Mouse (Mus musculus) testis, postnatal 10 days (tissue): ENCODE data around the gene Elmo1.

ENCODE experiments used
- DNase-seq: peaks from one replicate; pipeline ENCODE4 v3.0.0; 2021; ENCODE audit warnings: low spot score

The Elmo1 gene

DNA sequence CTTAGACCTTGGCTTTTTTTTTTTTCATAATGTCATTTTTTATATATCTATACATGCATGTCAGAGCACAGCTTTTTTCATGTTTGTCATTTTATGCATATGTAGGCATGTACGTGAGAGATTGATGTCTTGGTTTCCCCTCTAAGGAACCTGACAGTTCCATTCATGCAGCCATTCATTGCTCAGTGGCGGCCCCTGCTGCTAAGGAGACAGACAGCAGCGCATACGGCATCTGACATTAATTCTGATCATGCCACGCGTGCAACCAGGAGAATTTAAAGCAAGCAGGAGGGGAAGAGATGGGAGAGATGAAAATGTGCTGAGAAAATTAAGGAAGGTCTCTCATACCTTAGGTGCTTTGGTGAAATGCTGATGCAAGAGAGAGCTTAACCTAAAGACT is 381.3 kb downstream of the Elmo1 start:
- peak; percentile 77 for DNase-seq

DNA sequence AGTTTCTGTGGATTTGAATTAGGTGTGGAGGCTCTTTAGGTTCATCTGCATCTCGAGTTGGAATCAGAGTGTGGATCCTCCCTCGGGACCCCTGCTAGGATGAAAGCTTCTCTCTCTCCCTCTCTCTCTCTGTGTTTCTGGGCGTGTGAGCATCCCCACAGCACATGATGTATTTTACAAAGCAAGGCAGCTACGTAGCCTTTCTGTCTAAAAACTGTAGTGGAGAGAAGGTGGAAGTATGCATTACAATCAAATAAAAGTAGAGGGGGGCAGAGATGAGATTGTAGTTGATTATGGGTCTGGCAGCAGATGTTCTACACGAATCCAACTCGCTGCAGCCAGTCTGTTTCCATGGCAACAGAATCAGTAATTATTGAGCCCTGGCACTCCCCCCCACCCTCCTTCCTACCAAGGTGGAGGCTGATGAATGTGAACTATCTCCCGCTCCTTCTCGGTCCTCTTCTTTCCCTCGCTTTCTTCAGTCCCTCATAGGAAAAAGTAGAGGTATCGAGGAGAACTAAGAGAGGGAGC is 382.0 kb downstream of the Elmo1 start:
- DNase-seq = no peak

DNA sequence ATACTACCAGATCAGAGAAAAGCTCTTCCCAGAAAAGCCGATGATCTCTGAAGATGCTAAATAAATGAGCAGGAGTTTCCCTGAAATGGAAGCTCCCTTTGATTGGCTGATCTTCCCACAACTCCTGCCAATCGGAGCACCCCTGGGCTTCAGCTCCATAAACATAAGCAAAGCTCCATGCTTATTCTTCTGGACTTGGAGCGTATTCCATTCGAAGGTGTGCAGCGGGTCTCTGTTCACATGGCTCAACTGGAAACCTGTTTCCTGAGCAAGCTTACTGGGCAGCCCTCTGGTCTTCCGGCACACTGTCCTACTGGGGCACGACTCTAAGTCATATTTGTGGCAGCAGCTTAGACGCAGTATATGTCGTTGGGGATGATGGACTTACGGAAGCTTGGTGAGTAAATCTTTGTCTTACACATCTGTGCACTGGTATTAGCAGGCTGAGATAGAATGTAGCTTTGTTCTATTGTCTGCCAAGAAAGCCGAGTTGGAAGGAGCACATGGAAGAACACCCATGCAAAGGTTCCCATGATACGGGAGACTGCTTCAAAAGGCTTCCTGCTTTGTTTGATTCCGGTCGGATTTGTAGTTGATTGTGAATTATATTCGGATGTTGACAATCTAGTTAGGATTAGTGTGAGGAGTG is 382.6 kb downstream of the Elmo1 start:
- DNase-seq = no peak

DNA sequence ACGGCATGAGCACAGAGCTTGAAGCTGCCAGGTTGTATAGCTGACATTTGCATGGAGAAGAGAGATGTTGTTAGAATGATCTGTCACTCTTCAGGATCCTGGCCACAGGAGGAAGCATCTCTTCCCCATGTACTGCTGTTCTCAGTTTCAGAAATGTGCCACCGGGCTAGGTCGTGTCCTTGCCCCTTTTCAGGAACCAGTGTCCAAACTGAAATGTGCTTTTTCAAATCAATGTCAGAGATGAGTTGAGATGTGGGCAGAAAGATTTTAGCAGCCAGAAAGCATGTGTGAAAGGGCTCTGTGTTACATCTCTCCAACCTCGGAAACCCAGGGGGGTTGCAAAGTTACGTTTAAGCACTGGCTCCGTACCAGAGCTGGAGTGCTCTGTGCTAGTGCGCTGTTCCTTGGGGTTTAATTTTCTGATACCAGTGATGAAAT is 383.3 kb downstream of the Elmo1 start:
- no peak for DNase-seq

DNA sequence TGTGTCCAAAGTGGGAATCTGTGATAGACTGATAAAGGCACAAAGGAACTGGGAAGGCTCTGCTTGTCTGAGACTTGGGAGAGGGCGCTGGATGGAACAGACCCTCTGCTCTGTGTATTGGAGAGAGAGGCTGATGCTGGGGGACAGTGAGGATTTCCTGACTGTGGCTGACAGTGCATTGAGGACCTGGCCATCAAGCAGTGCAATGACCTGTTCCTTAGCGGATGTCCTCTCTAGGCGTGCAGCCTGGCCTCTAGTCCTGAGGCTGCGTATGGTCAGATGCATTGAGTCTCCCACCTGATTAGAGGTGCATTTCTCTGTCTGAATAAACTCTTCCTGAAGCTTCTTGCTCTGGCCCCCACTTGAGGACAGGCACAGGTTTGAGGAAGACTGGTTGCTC is 384.2 kb downstream of the Elmo1 start:
- no peak for DNase-seq

DNA sequence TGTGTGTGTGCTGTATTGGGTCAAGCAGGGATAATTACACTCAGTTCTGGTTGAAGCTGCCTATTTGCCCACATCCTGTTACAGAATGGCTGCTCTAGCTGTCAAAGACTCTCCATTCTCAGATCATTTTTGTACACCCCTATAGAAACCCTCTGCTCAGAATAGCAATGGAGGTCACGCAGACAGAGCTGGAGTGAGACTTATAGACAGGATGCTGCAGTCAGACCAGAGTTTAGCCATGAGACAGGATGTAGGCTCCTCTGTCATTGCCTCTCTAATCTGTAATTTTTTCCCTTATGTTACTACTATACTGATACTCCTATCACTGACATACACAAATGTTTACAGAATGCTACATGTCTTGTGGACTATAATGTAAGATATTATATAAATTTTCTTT is 391.4 kb downstream of the Elmo1 start:
- DNase-seq = no peak

DNA sequence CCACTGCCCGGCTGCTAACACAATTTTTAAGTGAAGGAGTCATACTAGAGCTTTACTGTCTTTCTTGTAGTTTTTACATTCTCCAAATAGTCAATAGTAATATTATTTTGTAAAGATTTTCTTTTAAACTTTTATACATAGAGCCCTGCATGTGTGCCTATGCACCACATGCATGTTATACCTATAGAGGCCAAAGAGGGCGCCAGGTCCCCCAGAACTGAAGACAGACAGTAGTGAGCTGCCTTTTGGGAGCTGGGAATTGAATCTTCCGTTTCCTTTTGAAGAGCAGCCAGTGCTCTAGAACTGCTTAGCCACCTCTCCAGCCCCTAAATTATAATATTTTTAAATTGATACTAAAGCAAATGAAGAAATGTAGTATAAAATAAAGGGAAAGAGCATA is 398.7 kb downstream of the Elmo1 start:
- DNase-seq = no peak

DNA sequence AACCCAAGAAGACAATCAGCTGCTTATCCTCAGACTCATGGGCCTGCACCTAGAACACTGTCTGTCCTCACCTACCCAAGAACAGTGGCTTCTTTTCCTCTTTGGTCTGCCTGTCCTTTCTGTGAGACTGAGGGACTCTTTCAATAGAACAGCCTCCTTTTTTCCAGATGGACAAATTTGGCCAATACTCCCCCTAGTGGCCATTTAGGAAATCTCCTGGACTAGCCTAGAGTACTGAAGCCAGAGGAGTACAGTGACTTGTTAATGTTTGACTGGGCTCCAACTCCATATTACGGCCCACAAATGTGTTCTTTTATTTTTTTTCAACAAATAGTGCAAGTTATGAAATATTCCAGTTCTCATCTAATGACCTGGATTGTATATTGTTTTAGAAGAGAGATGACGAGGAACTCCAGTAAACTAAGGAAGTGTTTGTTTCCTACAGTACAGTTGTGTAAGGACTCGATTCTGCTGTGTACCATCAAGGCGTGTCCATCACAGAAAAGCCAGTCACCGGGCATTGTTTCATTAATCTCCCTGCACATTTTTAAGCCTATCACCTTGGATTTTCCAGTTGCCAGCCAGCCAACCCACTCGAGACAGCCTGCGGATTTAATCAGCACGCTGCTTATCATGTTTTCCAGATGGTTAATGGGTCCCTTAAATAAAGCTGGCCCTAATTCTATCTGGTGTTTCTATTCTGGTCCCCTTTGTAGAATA is 399.5 kb downstream of the Elmo1 start:
- DNase-seq = no peak

DNA sequence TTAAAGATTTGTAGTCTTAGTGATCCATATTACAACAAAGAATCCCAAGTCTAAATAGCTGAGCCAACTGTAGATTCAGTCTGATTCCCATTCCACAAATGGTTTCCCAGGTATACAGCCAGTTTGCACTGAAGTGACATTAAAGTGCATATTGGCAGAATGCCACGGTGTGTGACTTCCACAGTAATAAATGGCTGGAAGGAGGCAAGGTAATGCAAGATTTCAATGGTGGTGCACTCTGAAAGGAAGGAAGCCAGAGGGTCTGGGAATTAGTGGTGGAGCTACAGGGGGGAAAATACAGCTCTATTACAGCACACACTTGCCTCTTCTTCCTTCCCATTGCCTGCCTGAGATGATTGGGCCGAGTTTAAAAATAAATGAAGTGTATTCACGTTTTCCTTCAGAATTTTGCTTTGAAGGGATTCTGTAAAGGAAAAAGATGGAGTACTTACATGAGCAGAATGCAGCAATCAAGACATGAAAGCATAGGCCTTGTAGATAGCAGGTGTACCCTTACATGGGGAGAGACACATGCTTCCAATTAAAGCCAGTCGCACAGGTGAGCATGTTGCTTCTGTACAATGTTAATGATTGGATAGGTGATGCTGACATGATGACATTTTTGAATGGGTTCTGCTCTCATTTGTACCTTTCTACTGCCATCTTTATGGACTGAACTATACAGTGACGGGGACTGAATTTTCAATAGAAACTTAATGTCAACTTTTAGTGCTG is 400.6 kb downstream of the Elmo1 start:
- no peak for DNase-seq

DNA sequence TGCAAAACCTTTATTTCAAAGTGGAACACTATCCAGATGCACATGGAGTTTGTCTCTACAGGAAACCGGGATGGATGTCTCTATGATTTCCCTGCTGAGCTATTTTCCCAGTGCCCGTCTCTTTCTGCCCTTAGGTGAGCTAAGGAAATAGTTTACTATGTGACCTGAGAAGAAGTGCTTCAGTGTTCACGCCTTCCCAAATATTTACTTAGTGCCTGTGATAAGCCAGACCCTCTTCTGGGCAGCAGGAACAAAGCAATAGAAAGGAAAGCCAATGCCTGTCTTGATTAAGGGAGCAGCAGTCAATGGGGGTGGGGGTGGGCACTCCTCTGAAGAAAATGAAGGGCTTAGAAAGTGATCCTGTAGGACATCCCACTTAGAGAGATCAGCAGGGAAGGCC is 401.3 kb downstream of the Elmo1 start:
- no peak for DNase-seq

DNA sequence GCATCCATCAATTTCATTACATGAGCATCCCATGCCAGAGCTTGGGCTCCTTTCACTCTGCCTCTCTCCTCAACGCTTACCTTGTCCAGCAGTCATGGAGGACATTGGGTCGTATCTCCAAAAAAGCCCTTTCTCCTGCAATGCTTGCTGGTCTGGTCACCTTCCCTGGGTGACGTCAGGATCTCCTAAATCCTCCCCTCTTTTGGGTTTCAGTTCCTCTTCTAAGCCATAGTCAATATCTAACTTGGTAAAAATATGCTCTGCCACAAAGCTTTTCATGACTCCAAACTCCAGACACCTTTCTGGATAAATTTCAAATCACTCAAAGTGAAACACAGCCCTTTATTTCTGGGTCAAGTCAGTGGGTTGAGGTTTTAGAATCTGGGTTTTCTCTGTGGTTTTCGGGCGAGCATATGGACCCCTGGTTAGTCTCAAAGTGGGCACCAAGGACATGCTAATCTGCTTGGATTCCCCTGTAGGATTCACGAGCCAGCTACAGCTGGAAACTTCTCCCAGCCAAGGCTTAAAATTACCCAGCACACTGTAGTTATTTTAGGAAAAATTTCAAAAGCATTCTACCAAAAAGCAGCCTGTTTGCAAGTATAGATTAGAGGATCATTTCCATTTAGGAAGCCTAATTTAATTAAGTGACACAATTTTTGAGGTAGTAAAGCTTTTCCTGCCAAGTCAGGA is 403.8 kb downstream of the Elmo1 start:
- DNase-seq = no peak

DNA sequence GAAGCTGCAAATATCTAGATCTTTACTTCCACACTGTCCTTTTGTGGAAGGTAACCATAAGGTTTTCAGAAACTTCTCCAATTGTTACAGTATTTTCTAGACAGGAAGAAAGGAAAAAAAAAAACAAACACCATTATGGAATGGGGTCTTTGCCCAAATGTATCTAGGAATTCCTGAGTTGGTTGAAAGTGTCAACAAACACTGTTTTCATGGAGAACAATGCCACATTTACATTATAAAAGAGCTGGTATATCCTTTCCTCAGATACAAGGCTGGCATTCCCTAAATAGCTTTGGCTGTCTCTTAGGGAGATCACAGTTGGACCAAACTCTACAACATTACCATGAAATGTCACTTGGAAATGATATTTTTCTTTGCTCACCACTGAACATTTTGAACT is 411.5 kb downstream of the Elmo1 start:
- no peak for DNase-seq

DNA sequence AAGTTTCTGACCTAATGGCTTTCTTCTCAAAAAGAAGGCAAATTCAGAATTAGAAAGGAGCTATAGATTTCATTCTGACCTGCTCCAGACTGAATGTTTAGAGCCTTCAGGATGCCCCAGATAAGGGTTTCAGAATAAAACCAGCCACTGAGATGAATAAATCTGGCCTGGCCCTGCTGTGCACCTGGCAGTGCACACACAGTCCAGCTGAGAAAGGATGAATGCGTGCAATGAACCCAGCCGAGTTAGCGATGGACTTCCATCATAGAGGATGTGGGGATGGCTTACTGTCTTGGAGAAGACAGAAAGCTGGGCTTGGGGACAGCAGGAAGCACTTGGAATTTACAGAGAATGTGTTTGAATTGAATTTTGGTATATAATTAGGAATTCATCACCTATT is 413.0 kb downstream of the Elmo1 start:
- no peak for DNase-seq

DNA sequence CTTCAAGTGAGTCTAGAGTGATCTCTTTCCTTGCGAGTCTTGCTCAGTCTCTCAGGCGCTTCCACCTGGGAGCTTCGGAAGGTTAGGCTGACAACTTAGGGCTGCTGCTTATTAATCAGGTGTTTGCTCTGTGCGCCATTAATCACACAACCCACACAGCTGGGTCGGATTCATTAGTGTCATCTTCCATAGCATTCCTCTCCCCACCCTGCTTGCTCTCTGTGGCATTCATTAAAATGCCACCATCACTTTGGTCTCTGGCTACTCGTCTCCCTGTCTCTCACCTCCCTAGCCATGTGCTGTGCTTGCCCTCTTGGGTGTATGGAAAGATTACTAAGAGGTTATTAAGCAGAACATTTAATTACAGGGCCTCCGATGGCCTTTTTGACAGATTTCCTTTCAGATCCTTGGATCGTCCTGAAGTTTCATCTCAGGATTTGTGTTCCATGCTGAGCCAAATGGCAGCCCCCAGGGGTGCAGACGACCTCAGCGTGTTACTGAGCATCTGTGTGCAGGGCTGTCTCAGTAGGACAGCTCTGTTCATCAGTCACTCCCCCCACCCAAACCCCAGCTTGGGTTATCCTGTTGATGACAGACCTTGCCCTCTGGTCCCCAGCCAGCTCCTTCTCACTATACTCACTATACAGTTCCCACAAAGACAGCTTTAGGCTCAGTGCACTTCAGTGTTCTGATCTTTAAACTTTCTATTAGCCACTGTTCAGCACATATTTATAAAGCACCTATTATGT is 417.2 kb downstream of the Elmo1 start:
- no peak for DNase-seq

DNA sequence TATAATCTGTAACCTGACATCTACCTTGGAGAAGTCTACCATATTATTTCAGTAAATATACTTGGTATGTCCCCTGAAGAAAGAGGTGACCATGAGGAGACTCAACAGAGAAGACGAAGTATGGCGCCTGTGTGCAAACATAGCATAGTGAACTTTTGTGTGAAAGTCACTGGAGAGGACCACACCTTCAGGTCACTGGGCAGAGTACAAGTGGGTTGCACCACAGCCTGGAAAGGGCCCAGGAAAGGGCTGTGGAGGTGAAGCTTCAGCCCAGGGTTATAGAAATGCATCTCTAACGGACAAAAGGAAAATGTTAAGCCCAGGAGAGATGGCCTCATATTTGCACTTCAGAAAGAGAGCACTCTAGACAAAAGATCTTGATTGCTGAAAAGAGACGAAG is 420.6 kb downstream of the Elmo1 start:
- no peak for DNase-seq

DNA sequence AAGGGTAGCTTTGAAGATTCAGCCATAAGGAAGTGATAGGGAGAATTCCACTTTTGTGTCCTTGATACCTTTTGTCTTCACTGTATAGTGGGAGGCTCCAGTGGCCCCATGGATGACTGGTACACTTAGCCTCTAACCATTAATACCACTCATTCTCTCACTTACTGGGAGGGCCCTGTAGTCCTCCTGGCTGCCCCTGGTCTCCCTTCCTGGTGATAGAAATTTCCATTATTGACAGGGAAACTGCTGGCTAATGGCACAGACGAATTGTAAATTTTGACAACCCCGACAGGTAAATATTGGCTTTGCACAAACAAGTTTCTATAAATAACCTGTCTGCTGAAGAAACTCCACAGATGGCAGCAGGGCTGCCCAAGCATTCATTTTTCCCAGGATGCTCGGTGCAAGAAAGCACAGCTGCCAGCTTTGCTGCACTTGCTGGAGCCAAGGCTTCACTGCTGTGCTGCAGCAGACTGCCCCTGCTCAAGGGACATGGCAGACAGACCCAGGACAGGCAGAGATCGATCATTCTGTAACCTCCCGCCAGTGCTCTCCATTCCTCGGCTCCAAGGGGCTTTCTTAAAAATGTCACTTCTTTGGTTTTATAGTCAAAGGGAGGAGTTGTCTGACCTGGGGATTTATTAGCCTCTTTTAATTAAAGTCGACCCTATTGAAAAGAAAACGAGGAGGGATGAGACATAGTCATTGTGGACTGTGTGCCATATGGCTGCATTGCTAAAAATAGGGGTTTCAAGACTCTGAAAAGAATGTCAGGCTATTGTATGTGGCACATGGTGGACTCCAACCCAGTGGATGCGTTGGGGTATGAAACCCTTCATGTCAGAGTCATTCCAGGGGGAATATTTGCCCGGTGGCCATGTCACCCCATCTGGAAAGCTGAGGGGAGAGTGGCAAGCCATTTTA is 422.2 kb downstream of the Elmo1 start:
- DNase-seq = no peak

DNA sequence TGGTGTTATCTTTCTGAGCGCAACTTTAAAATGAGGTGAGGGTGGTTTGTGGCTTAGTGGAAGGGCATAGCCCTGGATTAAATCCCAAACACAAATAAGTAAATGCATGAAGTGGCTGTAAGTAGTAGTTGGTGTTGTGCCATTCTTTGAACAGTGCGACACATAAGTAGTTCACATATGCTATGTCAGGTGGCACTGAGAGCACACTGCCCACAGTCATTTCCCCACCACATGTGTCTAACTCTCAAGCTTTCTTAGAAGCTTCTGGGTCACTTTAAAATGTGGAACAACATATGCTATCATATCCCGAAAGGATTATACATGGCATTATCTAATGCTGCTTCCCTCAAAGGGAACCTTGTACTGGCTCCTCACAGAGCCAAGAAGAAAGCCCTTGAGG is 424.3 kb downstream of the Elmo1 start:
- no peak for DNase-seq

DNA sequence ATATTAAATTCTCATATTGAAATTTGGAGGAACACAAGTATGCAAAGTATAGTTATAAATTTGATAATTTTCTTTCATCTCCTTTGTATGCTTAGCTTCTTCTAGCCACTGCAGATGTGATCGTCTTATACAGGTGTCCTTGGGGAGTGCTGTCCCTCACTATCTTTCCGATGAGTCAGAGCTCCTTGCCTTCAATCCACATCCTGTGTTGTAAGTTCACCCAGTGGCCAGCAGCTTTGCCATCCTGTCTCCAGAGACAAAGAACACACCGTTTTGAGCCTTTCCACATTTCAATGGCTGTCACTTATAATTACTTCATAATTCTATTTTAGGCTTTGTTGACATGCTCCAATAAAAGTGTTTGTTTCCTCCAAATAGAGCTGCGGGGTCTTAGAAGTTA is 425.7 kb downstream of the Elmo1 start:
- no peak for DNase-seq

DNA sequence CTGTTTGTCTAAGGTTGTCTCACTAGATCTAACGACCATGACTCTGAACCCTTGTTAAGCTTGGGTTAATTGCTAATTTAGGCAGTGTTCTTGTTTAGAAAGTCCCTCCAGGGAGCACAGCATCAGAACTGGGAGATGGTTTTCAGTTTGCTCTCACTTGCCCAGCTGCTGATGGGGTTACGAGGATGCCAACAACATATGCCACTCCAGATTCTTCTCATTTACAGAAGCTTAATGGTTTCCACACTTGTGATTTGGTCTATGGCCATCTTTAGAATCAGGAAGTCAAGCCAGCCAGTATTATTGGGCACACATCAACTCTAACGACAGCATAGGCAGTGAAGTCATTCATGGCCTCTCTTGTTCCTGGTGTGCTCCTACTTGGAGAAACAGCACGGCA is 427.3 kb downstream of the Elmo1 start:
- DNase-seq = no peak

DNA sequence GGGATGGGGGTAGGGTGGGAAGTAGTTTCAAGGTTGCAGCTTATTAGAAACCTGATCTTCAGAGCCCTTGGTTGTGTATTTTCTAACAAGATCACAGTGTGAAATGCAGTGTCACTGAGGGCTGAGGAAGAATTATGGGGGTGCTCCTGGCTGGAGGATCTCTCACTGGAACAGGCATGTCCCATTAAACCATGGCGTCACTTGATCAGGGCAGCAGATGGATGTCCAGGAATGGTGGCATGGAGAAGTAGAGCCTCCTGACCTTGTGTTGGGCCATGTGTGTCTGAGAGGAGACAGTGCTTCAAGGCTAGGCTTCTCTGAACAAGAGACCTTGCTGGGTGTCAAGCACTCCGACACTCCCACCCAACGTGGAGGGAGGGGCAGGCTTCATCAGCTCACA is 431.1 kb downstream of the Elmo1 start:
- DNase-seq = no peak

DNA sequence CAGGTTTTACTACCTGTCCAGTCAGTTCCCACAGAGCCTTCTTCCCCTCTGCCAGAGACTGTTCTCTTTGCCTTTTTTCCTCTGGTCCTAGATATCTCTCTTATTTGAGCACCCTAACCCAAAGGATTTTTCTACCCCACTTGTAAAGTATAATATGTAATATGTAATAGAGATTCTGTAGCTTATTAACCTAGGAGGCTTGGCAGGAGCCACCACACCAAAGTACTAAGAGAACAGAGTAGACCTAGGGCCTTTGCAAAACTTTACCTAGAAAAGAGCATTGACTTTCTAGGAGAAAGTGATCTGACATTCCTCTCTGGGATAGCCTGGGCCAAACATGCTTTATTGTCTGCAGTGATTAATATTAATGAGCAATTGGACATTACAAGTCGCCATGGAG is 433.3 kb downstream of the Elmo1 start:
- DNase-seq = no peak
